Mouse (Mus musculus) stomach, postnatal 0 days (tissue): ENCODE data around the gene Plcl2.

ENCODE experiments used
- CTCF ChIP-seq: IDR thresholded peaks from 2 replicates; pipeline ENCODE4 v1.5.1; 2016; ENCODE audit warnings: antibody characterized with exemption, low read depth, mild to moderate bottlenecking, moderate library complexity
- EP300 ChIP-seq: optimal IDR thresholded peaks from 2 replicates; pipeline ENCODE3; 2016; ENCODE audit warnings: antibody characterized with exemption

GRCm38 (mm10) chr17:50499091-50499790 lies 10.0 kb upstream of the Plcl2 start:
- TF ChIP-seq CTCF = no peak
- no peak for TF ChIP-seq EP300
